Mouse (Mus musculus): ENCODE results near the gene Rab3il1. TPM values are rescaled to one million over a fixed set of nuclear protein-coding genes. Genes with fewer than 3 reads are reported as not detected.

The Rab3il1 gene
- polyA plus RNA-seq, 1 experiment from 2014 or later = 245 TPM

DNA sequence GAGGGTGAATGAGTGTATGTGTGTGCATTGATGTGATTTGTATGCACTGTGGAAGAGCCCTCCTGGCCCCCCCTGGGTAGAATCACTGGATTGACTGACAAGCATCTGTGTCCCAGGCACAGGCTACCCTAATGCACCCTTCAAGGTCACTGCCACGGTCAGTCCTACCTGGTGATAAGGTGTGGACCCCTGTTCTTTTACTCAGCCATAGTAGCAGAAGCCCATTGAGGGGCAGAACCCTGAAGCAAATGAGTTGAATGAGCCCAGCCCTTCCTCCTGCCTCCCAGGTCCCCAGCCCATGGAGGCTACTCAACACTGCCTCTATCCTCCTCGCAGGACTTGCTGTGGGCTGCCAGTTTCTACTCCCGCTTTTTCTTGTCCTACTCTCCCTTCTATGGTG, 53.8 kb downstream of the Rab3il1 start:
- Histone ChIP-seq H3K27me3 (no peaks in the 10 kb centered on the region), H3K4me2 (no peak overlapping the region), H3K4me3 (replicated peaks) (no peak overlapping the region), H3K27ac (replicated peaks) (no peak overlapping the region), H3K9me3 (replicated peaks) (no peaks in the 10 kb centered on the region), H3K9ac (no peak overlapping the region), H3K4me1 (replicated peaks) (peaks cover 30% of the 10 kb centered on the region), H3K36me3 (replicated peaks) (peaks cover 11% of the 10 kb centered on the region; the same call in 1 of the 2 replicates)
- ATAC-seq (ENCODE audit: insufficient read depth) = no peak
- 57% methylated on average over 3 of the region's 3 CpGs for WGBS (ENCODE audit: insufficient replicate concordance)

DNA sequence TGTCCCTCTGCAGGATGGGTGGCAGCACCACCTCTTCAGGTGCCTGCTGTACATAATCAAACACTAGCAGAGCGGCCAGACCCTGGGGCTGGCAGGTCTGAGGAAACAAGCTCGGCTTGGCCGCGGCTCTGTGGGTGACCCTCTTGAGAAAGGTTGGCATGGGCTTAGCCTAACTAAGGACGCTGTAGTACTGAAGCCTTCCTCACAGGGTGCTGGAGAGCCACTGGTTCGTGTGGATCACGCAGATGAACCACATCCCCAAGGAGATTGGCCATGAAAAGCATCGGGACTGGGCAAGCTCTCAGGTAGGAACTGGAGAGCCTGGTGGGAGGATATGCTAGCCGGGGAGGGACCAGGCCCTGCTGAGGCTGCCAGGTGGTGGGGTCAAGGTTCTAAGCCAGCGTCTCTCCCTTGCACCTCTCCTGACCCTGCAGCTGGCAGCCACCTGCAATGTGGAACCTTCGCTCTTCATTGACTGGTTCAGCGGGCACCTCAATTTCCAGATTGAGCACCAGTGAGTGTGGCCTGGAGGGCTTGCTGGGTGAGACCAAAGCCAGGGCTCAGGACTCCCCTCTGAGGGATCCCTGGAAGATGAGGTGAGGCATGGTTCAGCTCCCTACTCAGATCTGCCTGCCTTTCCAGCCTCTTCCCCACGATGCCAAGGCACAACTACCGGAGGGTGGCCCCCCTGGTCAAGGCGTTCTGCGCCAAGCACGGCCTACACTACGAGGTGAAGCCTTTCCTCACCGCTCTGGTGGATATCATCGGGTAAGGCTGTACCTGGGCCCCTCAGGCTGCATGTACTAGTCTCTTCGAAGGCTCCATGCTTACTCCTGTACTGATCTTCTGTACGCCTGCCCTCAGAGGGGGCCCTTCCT, 54.6 kb downstream of the Rab3il1 start:
- H3K27ac ChIP-seq (replicated peaks) = no peak overlapping the region
- 81% methylated on average over 22 of the region's 22 CpGs for WGBS (ENCODE audit: insufficient replicate concordance)
- H3K4me3 ChIP-seq (replicated peaks) = no peak overlapping the region
- H3K9me3 ChIP-seq (replicated peaks) = no peaks in the 10 kb centered on the region
- peaks cover 35% of the 10 kb centered on the region for H3K4me1 ChIP-seq (replicated peaks)
- H3K9ac ChIP-seq = no peak overlapping the region
- no peaks in the 10 kb centered on the region for H3K27me3 ChIP-seq
- H3K36me3 ChIP-seq (replicated peaks) = peaks cover 11% of the 10 kb centered on the region; the same call in 1 of the 2 replicates
- no peak overlapping the region for H3K4me2 ChIP-seq
- no peak for ATAC-seq (ENCODE audit: insufficient read depth)

DNA sequence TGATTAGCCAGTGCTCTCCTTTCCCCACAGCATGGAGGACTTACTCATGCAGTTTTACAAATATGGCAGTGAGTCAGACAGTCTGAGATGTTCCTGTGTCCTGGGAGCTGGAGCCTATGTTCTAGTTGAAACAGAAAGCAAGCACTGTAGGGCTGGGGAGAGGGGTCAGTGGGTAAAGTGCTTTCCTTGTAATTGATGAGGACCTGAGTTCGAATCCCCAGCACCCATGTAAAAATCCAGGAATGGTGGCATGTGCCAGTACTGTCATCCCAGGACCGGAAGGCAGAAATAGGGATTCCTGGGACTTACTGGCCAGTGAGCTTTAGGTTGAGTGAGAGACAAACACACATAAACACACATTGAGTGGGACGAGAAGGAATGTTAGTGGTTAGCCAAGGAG, 55.2 kb downstream of the Rab3il1 start:
- peak overlapping the region; percentile 12; the same call in 1 of the 2 replicates for H3K27ac ChIP-seq (replicated peaks)
- H3K4me3 ChIP-seq (replicated peaks) = no peak overlapping the region
- 64% methylated on average over 3 of the region's 3 CpGs for WGBS (ENCODE audit: insufficient replicate concordance)

GRCm38 (mm10) chr19:10057486-10058351, 56.2 kb downstream of the Rab3il1 start:
- Histone ChIP-seq H3K9me3 (replicated peaks) (no peaks in the 10 kb centered on the region), H3K27me3 (no peaks in the 10 kb centered on the region), H3K4me2 (peak overlapping the region; percentile 36), H3K4me3 (replicated peaks) (no peak overlapping the region), H3K4me1 (replicated peaks) (peaks cover 52% of the 10 kb centered on the region), H3K9ac (no peak overlapping the region), H3K27ac (replicated peaks) (peak overlapping the region; percentile 48), H3K36me3 (replicated peaks) (peaks cover 21% of the 10 kb centered on the region)
- WGBS (ENCODE audit: insufficient replicate concordance) = 64% methylated on average over 11 of the region's 11 CpGs
- ATAC-seq (ENCODE audit: insufficient read depth) = peak; percentile 49

More for the DNA sequence above, 55.2 kb downstream of the Rab3il1 start:
- peaks cover 42% of the 10 kb centered on the region for H3K4me1 ChIP-seq (replicated peaks)
- peaks cover 13% of the 10 kb centered on the region for H3K36me3 ChIP-seq (replicated peaks)
- no peak overlapping the region for H3K9ac ChIP-seq
- no peaks in the 10 kb centered on the region for H3K9me3 ChIP-seq (replicated peaks)
- H3K4me2 ChIP-seq = no peak overlapping the region
- no peak for ATAC-seq (ENCODE audit: insufficient read depth)
- H3K27me3 ChIP-seq = no peaks in the 10 kb centered on the region

DNA sequence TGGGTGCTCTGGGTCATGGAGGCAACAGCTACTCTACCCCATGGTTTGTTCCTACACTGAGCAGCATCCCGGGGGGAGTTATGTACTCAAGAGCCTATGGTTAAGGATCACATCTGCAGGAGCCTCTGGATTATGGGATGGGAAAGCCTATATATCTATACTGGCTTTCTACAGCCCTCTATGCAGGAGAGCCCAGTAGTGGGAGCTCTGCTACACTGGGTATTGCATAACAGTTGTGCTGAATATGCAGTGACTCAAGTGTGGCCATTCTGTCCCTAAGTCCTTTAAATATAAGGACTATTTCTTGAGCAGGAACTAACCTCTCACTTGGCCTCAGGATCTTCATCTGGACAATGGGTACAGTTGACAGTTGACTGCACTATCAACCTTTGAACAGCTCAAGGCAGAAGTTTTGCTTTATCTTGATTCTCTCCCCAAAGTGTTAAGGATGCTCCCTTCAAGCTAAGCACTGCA, 56.9 kb downstream of the Rab3il1 start:
- Histone ChIP-seq H3K27me3 (no peaks in the 10 kb centered on the region), H3K27ac (replicated peaks) (peak overlapping the region; percentile 48), H3K4me3 (replicated peaks) (no peak overlapping the region), H3K9me3 (replicated peaks) (no peaks in the 10 kb centered on the region), H3K4me2 (peak overlapping the region; percentile 36; the same call in 1 of the 2 replicates), H3K4me1 (replicated peaks) (peaks cover 55% of the 10 kb centered on the region), H3K9ac (no peak overlapping the region), H3K36me3 (replicated peaks) (peaks cover 26% of the 10 kb centered on the region)
- ATAC-seq (ENCODE audit: insufficient read depth) = no peak
- WGBS (ENCODE audit: insufficient replicate concordance) = 71% methylated on average over 1 of the region's 1 CpGs

GRCm38 (mm10) chr19:10058876-10059427, 57.5 kb downstream of the Rab3il1 start:
- ATAC-seq (ENCODE audit: insufficient read depth) = no peak
- no peak overlapping the region for H3K4me3 ChIP-seq (replicated peaks)
- 68% methylated on average over 9 of the region's 9 CpGs for WGBS (ENCODE audit: insufficient replicate concordance)

GRCm38 (mm10) chr19:10059911-10060567, 58.6 kb downstream of the Rab3il1 start:
- peak overlapping the region; percentile 64 for H3K4me2 ChIP-seq
- no peaks in the 10 kb centered on the region for H3K9me3 ChIP-seq (replicated peaks)
- ATAC-seq (ENCODE audit: insufficient read depth) = peak; percentile 74
- peak overlapping the region; percentile 84 for H3K27ac ChIP-seq (replicated peaks)
- peaks cover 30% of the 10 kb centered on the region for H3K36me3 ChIP-seq (replicated peaks)
- 6% methylated on average over 10 of the region's 10 CpGs for WGBS (ENCODE audit: insufficient replicate concordance)
- H3K27me3 ChIP-seq = no peaks in the 10 kb centered on the region
- peak overlapping the region; percentile 36 for H3K4me3 ChIP-seq (replicated peaks)
- H3K4me1 ChIP-seq (replicated peaks) = peaks cover 61% of the 10 kb centered on the region
- H3K9ac ChIP-seq = peak overlapping the region; percentile 18; the same call in 1 of the 2 replicates

More at GRCm38 (mm10) chr19:10058876-10059427, 57.5 kb downstream of the Rab3il1 start:
- Histone ChIP-seq H3K27me3 (no peaks in the 10 kb centered on the region), H3K36me3 (replicated peaks) (peaks cover 31% of the 10 kb centered on the region), H3K4me2 (peak overlapping the region; percentile 64), H3K9me3 (replicated peaks) (no peaks in the 10 kb centered on the region), H3K4me1 (replicated peaks) (peaks cover 55% of the 10 kb centered on the region), H3K9ac (no peak overlapping the region), H3K27ac (replicated peaks) (peak overlapping the region; percentile 84)

DNA sequence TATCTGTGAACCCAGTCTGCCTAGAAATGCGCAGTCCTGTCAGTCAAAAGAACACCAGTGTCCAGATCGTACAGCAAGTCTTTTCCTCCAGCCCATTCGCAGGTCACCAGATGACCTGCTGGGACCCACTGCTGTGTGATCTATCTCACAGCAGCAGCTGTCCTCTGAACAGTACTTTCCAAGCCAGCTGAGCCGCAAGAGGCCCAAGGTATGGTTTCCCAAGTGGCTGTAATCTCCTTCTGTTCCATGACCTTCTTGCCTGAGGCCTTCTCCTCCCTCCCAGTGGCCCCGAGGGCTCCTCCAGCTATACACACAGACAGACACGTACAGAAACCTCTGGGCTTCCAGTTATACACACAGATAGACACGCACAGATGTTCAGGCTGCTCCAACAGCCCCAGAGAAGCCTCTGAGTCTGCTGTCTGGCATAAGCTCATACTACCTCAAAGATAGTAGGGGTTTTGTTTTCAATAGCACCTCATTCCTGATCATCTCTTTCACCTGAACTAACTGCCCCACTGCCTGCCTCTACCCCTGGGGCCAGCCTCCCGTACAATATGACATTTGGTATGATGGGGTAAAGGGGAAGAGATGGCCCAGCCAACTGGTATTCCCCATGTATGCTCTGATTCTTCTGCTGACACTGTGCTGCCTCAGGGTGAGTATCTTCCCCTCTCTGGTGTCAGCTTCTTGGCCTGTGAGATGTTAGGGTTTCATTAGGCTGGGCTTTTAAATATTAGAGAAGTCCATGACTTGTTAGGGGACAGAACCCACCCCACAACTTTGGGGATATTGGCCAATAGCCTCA, 59.5 kb downstream of the Rab3il1 start:
- Histone ChIP-seq H3K27me3 (no peaks in the 10 kb centered on the region), H3K4me3 (replicated peaks) (no peak overlapping the region), H3K4me1 (replicated peaks) (peaks cover 67% of the 10 kb centered on the region), H3K9me3 (replicated peaks) (no peaks in the 10 kb centered on the region), H3K27ac (replicated peaks) (peak overlapping the region; percentile 84), H3K4me2 (peak overlapping the region; percentile 64), H3K9ac (peak overlapping the region; percentile 12; the same call in 1 of the 2 replicates), H3K36me3 (replicated peaks) (peaks cover 34% of the 10 kb centered on the region)
- 20% methylated on average over 8 of the region's 8 CpGs for WGBS (ENCODE audit: insufficient replicate concordance)
- ATAC-seq (ENCODE audit: insufficient read depth) = peak; percentile 32

- Histone ChIP-seq H3K9ac (no peak overlapping the region), H3K4me1 (replicated peaks) (peaks cover 70% of the 10 kb centered on the region), H3K4me3 (replicated peaks) (no peak overlapping the region), H3K27ac (replicated peaks) (peak overlapping the region; percentile 84), H3K36me3 (replicated peaks) (peaks cover 37% of the 10 kb centered on the region), H3K4me2 (no peak overlapping the region), H3K27me3 (no peaks in the 10 kb centered on the region), H3K9me3 (replicated peaks) (no peaks in the 10 kb centered on the region)
- ATAC-seq (ENCODE audit: insufficient read depth) = no peak
- 64% methylated on average over 2 of the region's 2 CpGs for WGBS (ENCODE audit: insufficient replicate concordance)
Measured at GRCm38 (mm10) chr19:10061624-10062023, 60.2 kb downstream of the Rab3il1 start.

DNA sequence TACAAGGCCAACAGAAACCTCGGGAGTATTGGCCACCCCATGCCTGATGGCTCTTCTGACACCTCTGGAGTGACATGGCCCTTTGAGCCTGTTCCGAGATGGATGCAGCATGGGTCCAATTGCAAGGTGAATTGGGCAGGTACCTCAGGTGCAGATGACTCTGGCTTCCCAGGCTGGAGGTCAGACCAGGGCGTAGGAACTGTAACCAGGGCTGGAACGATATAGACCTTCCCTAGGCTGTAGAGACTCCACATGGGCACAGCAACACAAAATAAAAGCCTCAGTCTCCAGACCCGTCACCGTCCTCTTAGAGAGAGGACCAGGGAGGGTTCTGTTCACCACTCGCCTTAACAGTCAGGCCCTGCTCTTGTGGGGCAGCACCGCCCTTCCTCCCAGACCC, 60.8 kb downstream of the Rab3il1 start:
- WGBS (ENCODE audit: insufficient replicate concordance) = 70% methylated on average over 8 of the region's 8 CpGs
- no peak overlapping the region for H3K4me2 ChIP-seq
- peaks cover 40% of the 10 kb centered on the region for H3K36me3 ChIP-seq (replicated peaks)
- no peak overlapping the region for H3K27ac ChIP-seq (replicated peaks)
- no peak overlapping the region for H3K9ac ChIP-seq
- peaks cover 73% of the 10 kb centered on the region for H3K4me1 ChIP-seq (replicated peaks)
- ATAC-seq (ENCODE audit: insufficient read depth) = no peak
- no peaks in the 10 kb centered on the region for H3K9me3 ChIP-seq (replicated peaks)
- no peak overlapping the region for H3K4me3 ChIP-seq (replicated peaks)
- H3K27me3 ChIP-seq = no peaks in the 10 kb centered on the region
